Mouse (Mus musculus) hindbrain, embryonic 16.5 days (tissue): ENCODE data around the gene Ift52. TPM values are rescaled to one million over a fixed set of nuclear protein-coding genes. Genes with fewer than 3 reads are reported as not detected.

ENCODE experiments used
- ATAC-seq: fragments of 200-750 bp; cut with Nextera tagmentation; 2 replicates; pipeline ENCODE4 v1.8.0; 2017; ENCODE audit warnings: moderate TSS enrichment, moderate library complexity
- H3K27ac ChIP-seq: fragments of 300-500 bp; sonication (generic); 2 replicates; pipeline ENCODE4 v1.5.1; 2014; ENCODE audit warnings: low read depth, mild to moderate bottlenecking, control low read depth, low read length, moderate library complexity
- H3K27me3 ChIP-seq: fragments of 300-500 bp; sonication (generic); replicated peaks from 2 replicates; pipeline ENCODE4 v1.6.1; 2014; ENCODE audit warnings: low read length; ENCODE audit not compliant: control insufficient read depth, insufficient read depth
- H3K36me3 ChIP-seq: fragments of 300-500 bp; sonication (generic); 2 replicates; pipeline ENCODE4 v1.6.1; 2014; ENCODE audit warnings: mild to moderate bottlenecking, low read length, moderate library complexity, mixed read lengths; ENCODE audit not compliant: control insufficient read depth, insufficient read depth
- H3K4me1 ChIP-seq: fragments of 300-500 bp; sonication (generic); 2 replicates; pipeline ENCODE4 v1.6.1; 2014; ENCODE audit warnings: low read depth, low read length; ENCODE audit not compliant: control insufficient read depth, insufficient read depth
- H3K4me2 ChIP-seq: fragments of 300-500 bp; sonication (generic); 2 replicates; pipeline ENCODE4 v1.6.1; 2014; ENCODE audit warnings: mild to moderate bottlenecking, low read length, control low read depth, moderate library complexity
- H3K4me3 ChIP-seq: fragments of 300-500 bp; sonication (generic); 2 replicates; pipeline ENCODE4 v1.5.1; 2014; ENCODE audit warnings: mild to moderate bottlenecking, low read length, control low read depth, moderate library complexity
- H3K9ac ChIP-seq: fragments of 300-500 bp; sonication (generic); 2 replicates; pipeline ENCODE4 v1.6.1; 2014; ENCODE audit warnings: low read depth, mild to moderate bottlenecking, control low read depth, low read length, moderate library complexity
- H3K9me3 ChIP-seq: fragments of 300-500 bp; sonication (generic); 2 replicates; pipeline ENCODE4 v1.6.1; 2014; ENCODE audit warnings: mild to moderate bottlenecking, low read length, moderate library complexity; ENCODE audit not compliant: control insufficient read depth
- whole genome bisulfite sequencing: fragments of 180-500 bp; shearing (Covaris S2); extraction: QIAGEN DNeasy Blood & Tissue Kit; methylation state at CpG from one replicate; pipeline ENCODE4 v1.1.7; 2014; 5-methylcytosine and 5-hydroxymethylcytosine counted together
- polyA plus RNA-seq: library from polyadenylated mRNA; unstranded; fragments of >200 nt; fragmentation: Nextera tagmentation; extraction: Ambion mirVana; gene quantifications from 2 replicates; pipeline ENCODE4 v1.2.1, GENCODE M21; 2015

Gene Ift52
- polyA plus RNA-seq, 1 experiment from 2014 or later = 33.9 TPM

GRCm38 (mm10) chr2:163062119-163062508 lies 45.0 kb downstream of the Ift52 start:
- no peak overlapping the region for H3K4me2 ChIP-seq
- no peaks in the 10 kb centered on the region for H3K9me3 ChIP-seq
- H3K4me3 ChIP-seq = no peak overlapping the region
- H3K4me1 ChIP-seq = no peaks in the 10 kb centered on the region
- 69% methylated on average over 6 of the region's 6 CpGs for WGBS
- H3K36me3 ChIP-seq = no peaks in the 10 kb centered on the region
- no peak overlapping the region for H3K27ac ChIP-seq
- ATAC-seq = no peak
- no peaks in the 10 kb centered on the region for H3K27me3 ChIP-seq
- no peak overlapping the region for H3K9ac ChIP-seq

GRCm38 (mm10) chr2:163066326-163066725 lies 49.2 kb downstream of the Ift52 start:
- Histone ChIP-seq H3K27me3 (no peaks in the 10 kb centered on the region), H3K4me1 (no peaks in the 10 kb centered on the region), H3K9me3 (no peaks in the 10 kb centered on the region), H3K27ac (no peak overlapping the region), H3K36me3 (no peaks in the 10 kb centered on the region), H3K4me2 (no peak overlapping the region), H3K9ac (no peak overlapping the region), H3K4me3 (no peak overlapping the region)
- ATAC-seq = no peak
- WGBS = 87% methylated on average over 6 of the region's 6 CpGs

GRCm38 (mm10) chr2:163067233-163067632 lies 50.1 kb downstream of the Ift52 start:
- ATAC-seq = no peak
- H3K27ac ChIP-seq = no peak overlapping the region
- no peak overlapping the region for H3K4me3 ChIP-seq
- H3K4me1 ChIP-seq = no peaks in the 10 kb centered on the region
- 92% methylated on average over 1 of the region's 1 CpGs for WGBS
- no peak overlapping the region for H3K9ac ChIP-seq
- H3K27me3 ChIP-seq = no peaks in the 10 kb centered on the region
- H3K4me2 ChIP-seq = no peak overlapping the region
- no peaks in the 10 kb centered on the region for H3K36me3 ChIP-seq
- no peaks in the 10 kb centered on the region for H3K9me3 ChIP-seq

GRCm38 (mm10) chr2:163070213-163070612 lies 53.1 kb downstream of the Ift52 start:
- 92% methylated on average over 3 of the region's 3 CpGs for WGBS
- H3K4me1 ChIP-seq = no peaks in the 10 kb centered on the region
- no peak overlapping the region for H3K4me2 ChIP-seq
- no peak overlapping the region for H3K27ac ChIP-seq
- ATAC-seq = no peak
- H3K9me3 ChIP-seq = no peaks in the 10 kb centered on the region
- H3K9ac ChIP-seq = no peak overlapping the region
- H3K4me3 ChIP-seq = no peak overlapping the region
- H3K36me3 ChIP-seq = no peaks in the 10 kb centered on the region
- H3K27me3 ChIP-seq = no peaks in the 10 kb centered on the region

GRCm38 (mm10) chr2:163071590-163071989 lies 54.4 kb downstream of the Ift52 start:
- no peaks in the 10 kb centered on the region for H3K9me3 ChIP-seq
- no peak overlapping the region for H3K4me2 ChIP-seq
- no peaks in the 10 kb centered on the region for H3K27me3 ChIP-seq
- H3K9ac ChIP-seq = no peak overlapping the region
- no peaks in the 10 kb centered on the region for H3K4me1 ChIP-seq
- 83% methylated on average over 3 of the region's 3 CpGs for WGBS
- ATAC-seq = no peak
- H3K27ac ChIP-seq = no peak overlapping the region
- H3K36me3 ChIP-seq = no peaks in the 10 kb centered on the region
- H3K4me3 ChIP-seq = no peak overlapping the region

- WGBS = 93% methylated on average over 9 of the region's 9 CpGs
- Histone ChIP-seq H3K4me3 (no peak overlapping the region), H3K9ac (no peak overlapping the region)
Measured at GRCm38 (mm10) chr2:163073023-163073757, 56.0 kb downstream of the Ift52 start.

GRCm38 (mm10) chr2:163074006-163074405 lies 56.9 kb downstream of the Ift52 start:
- Histone ChIP-seq H3K4me1 (no peaks in the 10 kb centered on the region), H3K27ac (no peak overlapping the region), H3K4me3 (no peak overlapping the region), H3K36me3 (no peaks in the 10 kb centered on the region), H3K27me3 (no peaks in the 10 kb centered on the region), H3K9me3 (no peaks in the 10 kb centered on the region), H3K4me2 (no peak overlapping the region), H3K9ac (no peak overlapping the region)
- no peak for ATAC-seq
- WGBS = 78% methylated on average over 7 of the region's 7 CpGs

More at GRCm38 (mm10) chr2:163073023-163073757, 56.0 kb downstream of the Ift52 start:
- no peaks in the 10 kb centered on the region for H3K9me3 ChIP-seq
- H3K36me3 ChIP-seq = no peaks in the 10 kb centered on the region
- no peaks in the 10 kb centered on the region for H3K4me1 ChIP-seq
- no peaks in the 10 kb centered on the region for H3K27me3 ChIP-seq
- H3K27ac ChIP-seq = no peak overlapping the region
- no peak overlapping the region for H3K4me2 ChIP-seq
- no peak for ATAC-seq

- 94% methylated on average over 12 of the region's 12 CpGs for WGBS
- Histone ChIP-seq H3K27me3 (no peaks in the 10 kb centered on the region), H3K9ac (no peak overlapping the region), H3K9me3 (no peaks in the 10 kb centered on the region), H3K4me1 (no peaks in the 10 kb centered on the region), H3K36me3 (no peaks in the 10 kb centered on the region), H3K4me3 (no peak overlapping the region), H3K4me2 (no peak overlapping the region), H3K27ac (no peak overlapping the region)
- ATAC-seq = no peak
Measured at GRCm38 (mm10) chr2:163074808-163075207, 57.7 kb downstream of the Ift52 start.

- H3K27ac ChIP-seq = no peak overlapping the region
- H3K27me3 ChIP-seq = no peaks in the 10 kb centered on the region
- H3K9ac ChIP-seq = no peak overlapping the region
- WGBS = 81% methylated on average over 3 of the region's 3 CpGs
- H3K4me2 ChIP-seq = no peak overlapping the region
- H3K36me3 ChIP-seq = no peaks in the 10 kb centered on the region
- H3K4me1 ChIP-seq = no peaks in the 10 kb centered on the region
- H3K9me3 ChIP-seq = no peaks in the 10 kb centered on the region
- H3K4me3 ChIP-seq = no peak overlapping the region
- no peak for ATAC-seq
Measured at GRCm38 (mm10) chr2:163075234-163075633, 58.1 kb downstream of the Ift52 start.
